Mouse (Mus musculus) heart, postnatal 0 days (tissue): Measurements from ENCODE around the gene Upp2.

Experiments used
- CTCF ChIP-seq: IDR thresholded peaks from 2 replicates; pipeline ENCODE4 v1.5.1; 2016; ENCODE audit warnings: antibody characterized with exemption, control low read depth, low read depth
- EP300 ChIP-seq: IDR thresholded peaks from 2 replicates; pipeline ENCODE4 v1.6.1; 2016; ENCODE audit warnings: antibody characterized with exemption, low read depth

DNA sequence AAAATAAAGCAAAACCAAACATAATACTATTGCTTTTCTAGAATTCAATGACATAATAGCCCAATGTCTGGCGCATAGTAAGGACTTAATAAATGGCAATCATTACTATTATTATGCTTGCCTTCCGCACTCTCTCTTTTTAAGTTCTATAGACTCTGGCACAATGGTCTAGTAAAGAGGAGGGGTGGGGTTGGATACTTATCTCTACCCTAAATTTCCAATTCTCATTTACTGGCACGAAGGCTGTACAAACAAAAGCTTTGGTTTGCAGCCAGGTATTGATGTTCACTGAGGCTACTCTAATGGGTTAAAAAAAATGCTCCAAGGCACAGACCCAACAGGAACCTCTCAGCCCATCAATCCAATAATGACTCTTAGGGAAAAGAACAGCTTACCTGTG, 61.9 kb downstream of the Upp2 start:
- TF ChIP-seq CTCF: no peak
- no peak for TF ChIP-seq EP300
